Mouse (Mus musculus) thymus, postnatal 25 days (tissue): ENCODE results near the gene Zfp78.

ENCODE experiments used
- DNase-seq: peaks from one replicate; pipeline ENCODE4 v3.0.0; 2022

Zfp78 gene

GRCm38 (mm10) chr7:6389449-6389848, 26.4 kb downstream of the Zfp78 start:
- no peak for DNase-seq

DNA sequence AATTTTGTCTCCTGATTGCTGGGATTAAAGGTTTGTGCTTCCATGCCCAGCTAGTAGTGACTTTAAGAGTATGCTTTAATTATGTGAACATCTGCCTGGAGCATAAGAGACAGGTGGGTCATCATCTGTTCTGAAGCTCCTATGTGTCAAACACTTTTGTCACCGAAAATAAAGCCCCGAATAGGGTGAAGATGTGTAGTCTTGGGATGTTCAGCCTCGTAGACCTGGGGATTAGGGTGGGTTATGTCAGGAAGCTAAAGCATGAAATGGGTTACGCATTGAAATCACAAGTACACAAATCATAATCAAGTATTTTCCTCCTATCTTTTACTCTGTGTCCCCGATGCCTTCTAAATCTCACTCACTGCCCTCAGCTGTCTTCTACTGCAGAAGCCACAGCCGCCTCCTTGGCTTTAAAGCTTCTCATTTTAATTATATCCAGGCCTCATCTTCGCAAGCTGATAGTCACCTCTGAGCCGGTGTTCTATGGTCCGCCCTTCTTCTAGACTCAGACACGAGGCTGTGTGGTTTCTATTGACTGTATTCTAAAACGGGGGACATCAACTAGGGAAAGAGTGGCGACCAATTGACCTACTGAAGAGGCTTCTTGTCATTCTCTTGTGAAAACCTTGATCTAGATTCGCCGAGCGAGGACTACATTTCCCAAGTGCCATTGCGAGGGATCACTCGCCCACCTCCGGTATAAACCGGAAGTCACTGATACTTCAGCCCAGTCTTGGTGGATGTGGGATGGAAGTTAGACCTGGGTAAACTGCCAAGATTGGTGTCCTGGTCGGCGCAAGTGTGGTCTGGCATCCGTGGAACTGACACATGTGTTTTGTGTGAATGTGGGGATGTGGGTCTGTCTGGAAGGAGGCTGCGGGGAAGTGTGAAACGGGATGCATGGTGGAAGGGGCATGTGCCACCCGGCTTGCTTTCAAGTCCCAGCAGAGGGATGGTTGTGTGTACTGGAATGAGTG, 35.2 kb downstream of the Zfp78 start, which contains the start of gene Smim17:
Gene Smim17, plus strand, starts transcription at position 720 of the 980 bp plus-strand sequence.
- peak; percentile 54 for DNase-seq

- peak; percentile 67 for DNase-seq
Measured at GRCm38 (mm10) chr7:6410043-6410442, 47.0 kb downstream of the Zfp78 start, which contains the start of gene Gm20715. TSS of gene Gm20715 (plus strand) at chr7:6410277.

DNA sequence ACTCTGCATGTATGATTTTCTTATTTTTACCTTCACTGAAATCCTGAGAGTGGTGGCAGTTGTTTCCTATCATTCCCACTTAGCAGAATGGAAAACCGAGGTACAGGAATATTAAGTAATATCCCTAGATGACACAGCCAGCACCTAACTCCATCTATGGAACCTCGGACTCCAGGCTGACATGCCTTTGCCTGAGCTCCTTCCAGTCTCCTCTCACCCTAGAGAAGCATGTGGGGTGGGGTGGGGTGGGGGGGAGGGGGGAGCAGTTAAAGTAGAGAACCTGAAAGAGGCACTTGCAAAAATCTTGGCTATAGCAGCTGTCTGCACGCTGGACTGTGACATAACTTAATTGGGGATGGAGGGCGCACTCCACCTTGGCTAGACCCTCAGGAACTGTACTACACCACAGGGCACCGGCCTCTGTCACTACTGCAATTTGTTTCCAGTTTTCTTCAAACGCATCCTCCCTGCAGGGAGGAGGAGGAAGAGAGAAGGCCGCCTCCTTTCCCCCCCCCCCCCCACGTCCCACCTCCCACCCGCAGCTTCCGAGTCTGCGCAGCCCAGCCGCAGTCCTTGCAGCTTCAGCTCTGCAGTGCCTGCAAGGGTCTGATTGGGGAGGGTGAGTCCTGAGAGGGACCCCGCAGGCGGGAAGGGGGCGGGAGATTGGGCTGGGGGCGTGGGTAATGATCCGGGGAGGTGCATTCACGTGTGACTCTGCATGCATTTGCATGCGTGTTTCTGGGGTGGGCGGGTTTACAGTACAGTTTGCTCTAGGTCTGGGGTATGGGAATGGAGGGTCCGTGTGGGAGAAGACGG, 51.8 kb downstream of the Zfp78 start:
- DNase-seq = no peak

DNA sequence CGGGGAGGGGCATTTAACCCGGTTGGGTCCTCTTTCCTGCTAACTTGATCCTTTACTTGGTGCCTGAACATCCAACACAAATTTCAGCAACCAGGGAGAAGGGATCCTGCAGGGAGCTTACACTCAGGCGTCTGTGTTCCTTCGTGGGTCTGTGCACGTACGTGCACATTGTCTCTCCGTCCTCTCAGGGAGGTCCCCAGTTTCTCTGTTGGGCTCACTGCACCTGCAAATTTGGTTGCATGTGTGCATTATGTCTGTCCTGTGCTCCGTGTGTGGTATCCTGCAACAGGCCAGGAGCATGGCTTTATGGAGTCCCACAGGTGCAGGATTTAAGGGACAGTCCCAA, 52.3 kb downstream of the Zfp78 start:
- no peak for DNase-seq

- DNase-seq = no peak
Measured at GRCm38 (mm10) chr7:6419894-6420293, 56.8 kb downstream of the Zfp78 start.

DNA sequence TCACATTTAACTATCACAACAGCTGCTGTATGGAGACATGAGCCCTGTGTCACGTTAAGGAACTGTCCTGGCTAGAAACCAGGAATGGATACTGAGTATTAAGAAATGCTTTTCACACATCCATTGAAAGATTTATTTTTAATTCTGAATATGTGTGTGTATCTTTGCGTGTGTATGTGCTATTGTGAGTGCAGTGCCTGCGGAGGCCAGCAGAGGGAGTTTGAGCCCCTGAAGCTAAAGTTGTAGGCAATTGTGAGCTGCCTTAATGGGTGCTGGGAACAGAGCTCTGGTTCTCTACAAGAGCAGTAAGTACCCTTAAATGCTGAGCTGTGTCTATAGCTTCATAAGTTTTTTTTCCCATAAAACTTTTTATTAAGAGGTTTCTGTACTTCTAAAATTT, 66.3 kb downstream of the Zfp78 start:
- DNase-seq = no peak

- peak; percentile 39 for DNase-seq
Measured at GRCm38 (mm10) chr7:6430342-6430741, 67.3 kb downstream of the Zfp78 start.
